Mouse (Mus musculus): ENCODE measurements around the gene Ngf.

The Ngf gene

DNA sequence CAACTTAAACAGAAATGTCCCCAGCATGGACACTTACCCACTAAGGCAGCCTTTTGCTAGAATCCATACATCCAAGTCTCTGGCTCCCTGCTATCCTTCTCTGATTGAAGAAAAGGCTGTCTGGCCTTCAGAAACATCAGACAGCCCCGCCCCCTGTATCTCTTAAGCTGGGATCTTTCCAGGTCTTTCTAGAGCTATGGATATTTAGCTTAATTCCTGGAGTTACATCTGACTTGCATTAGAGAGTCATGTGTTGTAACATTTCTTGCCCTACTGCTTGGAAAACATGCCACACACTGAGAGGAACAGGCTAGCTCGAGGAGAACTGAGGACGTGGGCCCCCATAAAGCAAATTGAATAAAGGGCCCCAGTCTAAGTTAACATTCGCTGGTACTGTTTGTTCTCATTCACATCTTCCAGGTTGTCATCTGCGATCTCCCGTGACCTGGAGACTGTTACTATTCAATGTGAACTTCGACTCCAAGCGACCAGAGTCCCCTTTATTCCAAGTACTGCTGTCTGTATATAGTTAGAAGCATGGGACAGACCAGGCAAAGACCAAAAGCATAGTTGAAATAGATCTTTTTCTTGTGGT lies 38.0 kb downstream of the Ngf start:
- DNase-seq (ENCODE audit: low spot score in 2 of 2): no peak

DNA sequence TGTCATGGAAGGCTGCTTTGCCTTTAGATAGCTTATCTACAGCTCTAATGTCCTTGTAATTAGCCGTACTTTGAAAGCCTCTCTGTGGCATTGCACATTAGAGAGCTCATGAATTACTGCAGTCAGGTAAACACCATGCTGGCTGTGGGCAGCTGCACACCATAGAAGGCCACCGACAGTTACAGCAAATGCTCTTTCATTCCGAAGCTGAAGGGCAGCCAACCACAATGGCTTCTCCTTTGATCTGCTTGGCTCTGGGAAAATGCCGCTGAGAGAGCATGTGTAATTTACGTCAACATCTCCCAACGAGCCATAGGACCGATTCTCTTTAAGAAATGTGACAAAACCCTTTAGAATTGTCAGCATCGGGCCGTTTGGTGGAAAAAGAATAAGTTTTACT lies 38.7 kb downstream of the Ngf start:
- DNase-seq (ENCODE audit: low spot score in 2 of 2): no peak

DNA sequence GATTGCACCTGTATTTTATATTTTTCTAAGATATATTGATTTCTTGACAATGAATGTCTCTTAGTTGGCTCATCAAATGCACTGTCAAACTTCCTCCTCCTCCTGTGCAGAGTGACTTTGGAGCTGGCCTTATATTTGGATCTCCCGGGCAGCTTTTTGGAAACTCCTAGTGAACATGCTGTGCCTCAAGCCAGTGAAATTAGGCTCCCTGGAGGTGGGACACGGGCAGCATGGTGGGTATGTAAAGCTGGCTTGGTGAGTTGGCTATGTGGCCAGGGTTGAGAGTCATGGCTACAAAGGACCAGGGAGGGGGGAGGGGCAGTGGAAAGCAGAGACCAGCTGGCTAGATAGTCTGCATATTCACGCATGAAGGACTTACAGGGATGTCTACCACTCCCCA lies 39.9 kb downstream of the Ngf start:
- DNase-seq (ENCODE audit: low spot score in 2 of 2): no peak

DNA sequence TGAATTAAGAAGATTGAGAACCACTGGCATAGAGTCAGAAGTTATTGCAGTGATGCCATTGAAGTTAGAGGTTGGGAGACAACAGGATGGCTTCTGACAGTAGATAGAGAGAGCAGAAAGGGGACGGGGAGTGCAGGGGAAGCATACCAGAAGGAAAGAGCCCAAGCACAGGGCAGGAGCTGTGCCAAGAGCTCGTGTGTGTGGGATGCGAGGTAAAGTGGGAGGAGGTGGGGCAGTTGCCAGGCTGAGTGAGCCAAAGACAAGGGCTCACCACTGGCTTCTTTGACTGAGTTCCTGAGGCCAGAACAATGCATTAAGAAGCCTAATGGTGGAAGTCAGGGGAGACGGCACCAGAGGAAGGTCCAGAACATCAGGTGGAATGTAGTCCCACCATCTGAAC lies 47.2 kb downstream of the Ngf start:
- DNase-seq (ENCODE audit: low spot score in 2 of 2): no peak

DNA sequence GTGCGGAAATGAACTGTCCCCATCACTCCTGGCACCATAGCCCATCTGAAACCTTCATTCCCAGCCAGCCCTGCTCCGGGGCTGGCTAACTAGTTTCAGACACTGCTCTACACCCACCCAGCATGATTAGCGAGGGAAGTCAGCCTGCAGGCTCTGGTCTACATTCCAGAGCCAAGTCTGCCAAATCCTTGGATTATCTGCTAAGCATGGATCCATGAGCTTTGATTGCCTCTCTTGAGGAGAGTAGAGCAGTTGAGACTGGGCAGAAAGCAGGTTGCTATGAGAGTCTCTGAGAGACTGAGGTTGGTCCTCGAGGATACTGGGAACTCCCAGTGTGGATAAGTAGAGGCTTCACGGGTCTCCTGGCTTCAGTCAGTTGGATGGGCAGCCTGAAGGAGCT lies 51.3 kb downstream of the Ngf start:
- DNase-seq (ENCODE audit: low spot score in 2 of 2): no peak

DNA sequence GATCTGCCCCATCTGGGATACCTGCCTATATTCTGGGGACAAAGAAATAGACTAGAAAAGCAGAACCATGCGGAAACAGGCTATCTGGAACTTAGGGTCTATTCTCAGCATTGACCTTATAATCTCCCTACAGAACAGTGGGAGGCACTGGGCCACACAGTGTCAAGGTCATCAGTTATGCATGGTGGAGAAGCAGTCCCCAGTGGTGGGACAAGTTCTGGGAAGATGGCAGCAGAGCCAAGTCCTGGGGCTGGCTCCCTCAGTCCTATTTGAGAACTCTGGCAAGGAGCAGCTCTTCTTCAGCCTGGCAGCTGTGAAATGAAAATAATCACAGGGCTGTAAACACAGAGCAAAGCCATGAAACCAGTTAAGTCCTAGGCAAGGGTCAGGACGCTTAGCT lies 54.0 kb downstream of the Ngf start:
- DNase-seq (ENCODE audit: low spot score in 2 of 2): no peak

DNA sequence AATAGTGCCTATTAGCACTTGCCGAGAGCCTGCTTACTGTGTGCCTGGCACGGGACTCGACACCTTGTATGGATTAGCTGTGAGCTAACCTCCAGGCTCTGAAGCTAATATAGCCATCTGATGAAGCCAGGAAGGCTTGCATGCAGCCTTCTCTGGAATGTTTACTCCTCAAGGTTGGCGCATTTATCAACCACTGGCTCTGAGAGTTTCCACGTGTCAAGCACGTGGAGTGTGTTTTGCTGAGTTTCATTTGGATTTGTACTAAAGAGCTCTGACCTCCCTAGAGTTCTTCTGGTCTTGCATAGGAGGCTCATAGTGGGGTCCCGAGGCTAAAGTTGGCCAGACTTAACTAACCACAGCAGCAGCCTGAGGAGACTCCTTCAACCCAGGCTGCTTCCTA lies 55.2 kb downstream of the Ngf start:
- no peak for DNase-seq (ENCODE audit: low spot score in 2 of 2)

DNA sequence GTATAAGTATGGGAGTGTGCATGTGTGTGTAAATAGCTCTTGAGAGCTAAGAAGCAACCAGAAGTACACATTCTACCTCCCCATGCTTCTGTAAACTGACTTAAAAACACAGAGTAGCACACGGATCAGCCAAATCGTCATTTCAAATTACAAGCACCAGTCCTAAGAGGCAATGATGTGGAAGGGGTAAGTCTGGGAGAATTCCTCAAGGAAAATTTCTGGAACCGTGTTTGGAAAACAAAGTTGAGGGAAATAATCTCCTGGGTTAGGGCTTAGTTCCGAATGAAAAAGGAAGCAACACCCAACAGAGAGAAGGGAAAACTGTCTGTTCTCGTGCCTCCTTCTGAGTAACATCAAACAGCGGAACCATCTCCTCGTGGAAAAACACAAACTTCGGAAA lies 56.1 kb downstream of the Ngf start:
- no peak for DNase-seq (ENCODE audit: low spot score in 2 of 2)

DNA sequence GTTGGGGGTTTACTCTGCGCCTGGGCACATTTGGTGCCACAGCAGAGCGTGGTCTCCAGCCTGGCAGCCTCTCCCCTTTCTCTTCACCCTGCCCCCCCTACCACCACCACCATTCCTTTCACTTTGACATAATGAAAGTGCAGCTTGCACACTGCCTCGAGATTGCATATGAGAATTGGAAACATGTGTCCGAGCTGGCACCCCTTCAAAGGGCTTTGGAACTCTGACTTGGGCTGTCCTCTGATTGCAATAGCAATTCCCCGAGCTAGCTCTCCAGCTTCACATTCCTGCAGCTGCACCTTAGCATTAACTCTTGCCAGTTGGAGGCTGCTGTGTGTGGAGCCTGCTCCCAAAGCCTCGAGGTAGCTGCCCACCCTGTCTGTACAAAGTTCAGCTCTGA lies 56.8 kb downstream of the Ngf start:
- DNase-seq (ENCODE audit: low spot score in 2 of 2): no peak

DNA sequence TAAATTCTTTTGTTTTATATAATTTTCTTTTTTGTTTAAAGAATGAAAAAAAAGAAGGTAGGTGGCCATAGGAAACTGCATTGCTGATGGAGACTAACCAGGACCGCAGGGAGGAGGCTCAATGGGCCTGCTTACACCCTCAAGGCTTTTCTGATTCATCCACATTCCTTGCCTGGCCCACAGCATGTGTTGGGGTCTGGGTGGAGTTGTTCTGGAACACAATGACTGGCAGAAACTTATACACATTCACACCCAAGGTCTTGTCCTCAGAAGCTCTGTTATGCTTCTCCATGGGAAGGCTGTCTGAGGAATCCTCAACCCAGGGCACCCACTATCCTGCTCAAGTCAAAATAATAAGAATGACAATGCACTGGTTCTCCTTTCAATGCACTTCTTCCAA lies 65.0 kb downstream of the Ngf start:
- no peak for DNase-seq (ENCODE audit: low spot score in 2 of 2)

DNA sequence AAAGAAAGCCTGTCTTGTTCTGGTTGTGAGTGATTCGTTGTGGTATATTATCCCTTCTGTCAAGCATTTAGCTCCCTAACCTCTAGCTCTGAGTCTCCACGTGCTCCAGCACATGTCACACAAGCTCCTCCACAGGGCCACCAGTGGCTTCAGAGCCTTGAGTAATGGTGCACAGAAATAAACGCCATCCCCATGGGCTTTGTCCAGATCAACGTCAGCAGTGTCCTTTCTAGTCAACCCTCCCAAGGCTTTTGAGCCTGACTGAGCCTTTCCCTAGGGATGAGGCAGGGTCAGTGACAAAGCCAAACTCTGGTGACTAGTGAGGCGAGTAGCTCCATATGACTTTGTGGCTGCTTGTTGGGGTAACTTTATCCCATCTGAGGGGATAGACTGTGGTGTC lies 73.9 kb downstream of the Ngf start:
- DNase-seq (ENCODE audit: low spot score in 2 of 2): no peak

DNA sequence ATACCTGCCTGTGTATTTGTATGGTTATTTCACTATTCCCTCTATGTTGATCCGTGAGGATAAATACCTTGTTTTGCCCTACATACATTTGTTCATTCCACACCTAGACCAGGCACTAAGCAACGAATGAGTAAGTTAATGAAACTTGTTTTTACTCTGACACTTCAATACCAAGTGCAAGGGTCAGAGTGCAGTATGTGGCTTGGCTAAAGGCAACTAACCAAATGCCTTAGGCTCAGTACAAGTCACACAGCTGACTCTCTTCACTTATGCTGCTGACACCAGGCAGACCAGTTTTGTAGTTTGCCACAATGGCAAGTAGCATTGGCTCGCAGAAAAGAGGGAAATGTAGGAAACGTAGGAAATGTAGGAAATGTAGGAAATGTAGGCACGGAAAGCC lies 77.8 kb downstream of the Ngf start:
- no peak for DNase-seq (ENCODE audit: low spot score in 2 of 2)

DNA sequence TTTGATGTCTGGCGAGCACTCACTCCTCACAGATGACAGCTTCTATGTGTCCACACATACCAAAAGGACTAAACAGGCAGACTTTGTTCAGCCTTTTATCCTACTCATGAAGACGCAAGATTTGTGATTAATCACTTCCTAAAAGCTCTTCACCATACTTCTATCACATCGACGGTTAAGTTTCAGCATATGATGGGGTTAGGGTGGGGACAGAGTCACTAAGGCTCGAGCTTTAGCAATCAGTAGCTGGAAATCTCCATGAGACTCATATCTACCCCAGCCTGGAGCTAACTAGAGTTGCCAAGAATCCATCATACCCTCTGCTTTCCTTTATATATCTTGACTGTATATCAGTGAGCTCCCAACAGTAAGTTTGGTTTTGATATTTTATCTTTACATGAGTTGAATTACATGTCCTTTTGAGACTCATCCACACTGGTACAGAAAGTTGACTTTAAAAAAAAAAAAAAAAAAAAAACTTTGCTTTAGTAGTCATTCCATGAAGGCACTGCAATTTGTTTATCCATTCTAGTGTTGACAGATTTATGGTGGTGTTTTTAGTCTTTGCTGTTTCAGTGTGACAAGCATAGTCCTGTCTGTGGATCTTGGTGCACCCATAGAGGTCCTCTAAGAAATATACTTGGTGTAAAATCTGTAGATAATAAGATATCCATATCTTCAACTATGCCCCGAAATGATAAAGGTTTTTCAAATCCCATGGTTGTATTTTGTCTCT lies 84.4 kb downstream of the Ngf start:
- DNase-seq (ENCODE audit: low spot score in 2 of 2): no peak

DNA sequence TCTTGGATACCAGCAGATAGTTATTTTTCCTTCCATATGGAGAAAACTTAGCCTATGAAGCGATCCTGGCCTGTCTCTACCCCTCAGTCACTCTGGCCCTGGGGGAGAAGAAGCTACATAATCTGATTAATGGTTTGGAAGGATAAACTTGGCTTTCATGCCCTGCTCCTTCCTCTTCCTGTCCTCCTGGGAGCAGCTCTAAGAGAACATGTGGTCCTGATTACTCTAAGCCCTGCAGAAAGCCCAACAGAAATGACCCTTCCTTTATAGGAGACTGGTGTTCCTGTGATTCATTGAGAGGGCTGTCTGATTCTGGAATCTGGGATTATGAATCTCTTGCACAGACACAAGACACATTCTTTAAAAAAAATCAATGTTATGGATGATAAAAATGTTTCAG lies 86.4 kb downstream of the Ngf start:
- no peak for DNase-seq (ENCODE audit: low spot score in 2 of 2)

DNA sequence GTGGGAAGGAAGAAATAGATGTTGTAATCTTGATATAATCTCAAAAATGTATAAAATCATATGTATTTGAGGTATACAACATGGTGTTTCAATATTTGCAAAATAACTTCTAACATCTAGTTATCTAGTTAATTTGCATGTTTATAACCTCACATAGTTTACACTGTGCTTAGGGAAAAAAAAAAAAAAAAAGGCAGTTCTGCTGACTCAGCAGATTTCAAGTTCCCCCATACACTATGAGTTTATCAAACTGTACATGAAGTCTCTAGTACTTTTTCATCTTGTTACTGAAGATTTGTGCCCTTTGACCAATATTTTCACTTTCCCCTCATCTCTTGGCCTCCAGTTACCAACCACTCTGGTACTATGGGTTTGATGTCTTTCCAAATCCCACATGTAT lies 86.9 kb downstream of the Ngf start:
- DNase-seq (ENCODE audit: low spot score in 2 of 2): no peak

Measured in frontal cortex, postnatal 10 days (tissue).